Mouse (Mus musculus): Measurements from ENCODE around the gene Tex19.1. TPM values are rescaled to one million over a fixed set of nuclear protein-coding genes. Genes with fewer than 3 reads are reported as not detected.
A peak's percentile ranks its signal among the peaks of the same experiment; 100 is the strongest.

Tex19.1 gene
- total RNA-seq, 2 experiments from 2014 or later: not detected

GRCm38 (mm10) chr11:121137682-121138081 is 8.3 kb upstream of the Tex19.1 start:
- no peak for ATAC-seq (replicated peaks; ENCODE audit: low FRiP score, low TSS enrichment, poor library complexity, severe bottlenecking)

- peak; percentile 34; the same call in 1 of the 2 replicates for ATAC-seq (replicated peaks; ENCODE audit: low FRiP score, low TSS enrichment, poor library complexity, severe bottlenecking)
Observed at GRCm38 (mm10) chr11:121138732-121139131, 7.2 kb upstream of the Tex19.1 start.

- ATAC-seq (replicated peaks; ENCODE audit: low FRiP score, low TSS enrichment, poor library complexity, severe bottlenecking): no peak
Observed at GRCm38 (mm10) chr11:121143325-121144015, 2.5 kb upstream of the Tex19.1 start.

DNA sequence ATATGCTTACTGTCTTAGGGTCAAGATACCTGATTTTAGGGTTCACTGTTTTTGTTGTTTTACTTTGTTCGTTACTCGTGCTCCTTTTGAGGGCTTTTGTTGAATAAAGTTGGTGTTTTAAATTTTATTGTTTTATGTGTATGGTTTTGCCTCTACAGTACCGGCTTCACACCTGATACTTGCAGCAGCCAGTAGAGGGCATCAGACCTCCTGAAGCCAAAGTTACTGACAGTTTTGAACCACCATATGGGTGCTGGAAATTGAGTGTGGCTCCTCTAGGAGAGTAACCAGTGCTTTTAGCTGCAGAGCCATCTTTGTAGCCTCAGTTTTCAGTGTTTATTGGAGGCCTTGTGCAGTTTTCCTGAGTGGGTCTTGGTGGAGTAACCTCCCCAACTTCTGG is 2.2 kb downstream of the Tex19.1 start:
- peak; percentile 45; the same call in 1 of the 2 replicates for ATAC-seq (replicated peaks; ENCODE audit: low FRiP score, low TSS enrichment, poor library complexity, severe bottlenecking)

GRCm38 (mm10) chr11:121154203-121154602 is 8.3 kb downstream of the Tex19.1 start:
- no peak for ATAC-seq (replicated peaks; ENCODE audit: low FRiP score, low TSS enrichment, poor library complexity, severe bottlenecking)

GRCm38 (mm10) chr11:121156411-121156891 is 10.5 kb downstream of the Tex19.1 start:
- ATAC-seq (replicated peaks; ENCODE audit: low FRiP score, low TSS enrichment, poor library complexity, severe bottlenecking): no peak

DNA sequence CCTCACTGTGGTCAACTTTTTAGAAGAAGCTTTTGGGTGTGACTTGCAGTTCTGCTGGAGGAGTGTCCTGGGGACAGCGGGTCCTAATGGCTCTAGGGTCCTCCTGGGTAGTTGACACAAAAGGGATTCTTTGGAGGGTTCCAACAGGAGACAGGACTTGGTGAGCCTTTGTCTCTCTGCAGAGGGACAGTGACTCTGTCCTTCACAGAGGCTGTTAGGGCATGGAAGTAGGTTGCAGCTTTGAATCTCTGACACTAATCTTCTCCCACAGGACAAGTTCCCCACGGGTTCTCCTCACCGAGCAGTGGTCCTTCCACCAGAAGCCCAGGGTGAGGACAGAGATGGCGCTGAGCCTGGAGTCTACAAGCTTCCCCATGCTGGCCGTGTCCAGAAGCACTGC is 14.0 kb downstream of the Tex19.1 start, which contains the start of gene Uts2r:
Uts2r (plus strand) TSS at position 301 of the 400 bp plus-strand sequence.
- no peak for ATAC-seq (replicated peaks; ENCODE audit: low FRiP score, low TSS enrichment, poor library complexity, severe bottlenecking)

GRCm38 (mm10) chr11:121160636-121161346 is 14.8 kb downstream of the Tex19.1 start:
- no peak for ATAC-seq (replicated peaks; ENCODE audit: low FRiP score, low TSS enrichment, poor library complexity, severe bottlenecking)

GRCm38 (mm10) chr11:121163751-121164150 is 17.8 kb downstream of the Tex19.1 start:
- ATAC-seq (replicated peaks; ENCODE audit: low FRiP score, low TSS enrichment, poor library complexity, severe bottlenecking): no peak

DNA sequence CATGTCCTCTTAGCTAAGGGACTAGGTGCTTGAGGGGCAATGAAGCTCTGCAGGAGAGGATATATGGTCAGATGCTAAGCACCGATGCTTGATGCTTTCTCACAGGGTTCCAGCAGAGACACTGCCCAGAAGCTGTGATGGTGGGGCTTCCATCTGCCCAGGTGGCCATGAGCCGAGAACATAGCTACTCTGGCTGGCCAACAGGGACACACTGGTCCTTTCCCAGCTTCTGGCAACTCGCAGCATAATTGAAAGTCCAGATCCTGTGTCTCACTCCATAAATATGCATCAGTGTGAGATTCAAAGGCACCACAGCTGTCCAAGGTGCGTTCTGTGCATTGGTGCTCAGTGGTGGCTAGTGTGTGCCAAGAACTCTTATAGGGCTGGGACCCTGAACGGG is 27.3 kb downstream of the Tex19.1 start:
- ATAC-seq (replicated peaks; ENCODE audit: low FRiP score, low TSS enrichment, poor library complexity, severe bottlenecking): no peak

GRCm38 (mm10) chr11:121174234-121174633 is 28.3 kb downstream of the Tex19.1 start:
- ATAC-seq (replicated peaks; ENCODE audit: low FRiP score, low TSS enrichment, poor library complexity, severe bottlenecking): no peak

DNA sequence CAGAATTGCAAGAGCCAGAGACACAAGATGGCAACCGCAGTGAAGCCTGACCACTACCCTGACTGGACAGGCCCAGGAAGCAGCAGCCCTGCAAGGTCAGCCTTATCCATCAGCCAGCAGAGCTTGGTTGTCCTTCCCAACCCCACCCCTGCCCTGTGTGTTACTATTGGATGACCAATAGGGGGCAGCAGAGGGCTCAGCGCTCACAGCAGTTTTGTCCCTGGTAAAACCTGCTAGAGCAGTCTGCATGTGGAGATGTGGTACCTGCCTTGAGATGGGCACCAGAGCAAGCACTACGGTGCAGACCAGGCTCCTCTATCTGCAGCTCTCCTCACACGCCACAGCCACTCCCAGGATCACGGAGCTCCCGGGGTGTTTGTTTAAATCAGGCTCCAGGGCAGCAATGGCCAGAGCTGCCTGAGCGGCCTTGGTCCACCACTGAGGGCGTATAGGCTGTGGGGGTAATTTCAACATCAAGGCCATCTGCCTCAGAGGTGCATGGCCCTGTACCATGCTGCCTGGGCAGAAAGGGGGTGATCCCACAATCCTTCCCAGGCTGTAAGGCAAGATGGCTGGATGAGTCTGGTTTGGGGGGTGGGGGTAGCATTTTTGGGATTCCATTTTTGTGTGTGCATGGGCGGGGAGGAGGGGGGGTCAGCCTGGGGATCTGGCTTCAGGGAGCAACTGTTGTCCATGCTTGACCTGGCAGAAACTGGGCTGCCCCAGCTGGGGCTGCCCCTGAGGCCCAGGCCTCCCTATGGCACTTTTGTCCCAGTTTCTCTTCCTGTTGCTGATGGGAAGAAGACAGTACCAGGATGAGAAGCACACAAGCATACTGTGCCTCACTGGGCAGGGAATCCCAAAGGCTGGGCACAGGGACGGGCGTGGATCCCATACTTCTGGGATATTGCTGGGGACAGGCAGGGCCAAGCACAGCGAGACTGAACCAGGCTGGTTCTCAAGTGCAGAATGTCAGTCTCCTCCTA is 30.6 kb downstream of the Tex19.1 start:
- peak; percentile 77 for ATAC-seq (replicated peaks; ENCODE audit: low FRiP score, low TSS enrichment, poor library complexity, severe bottlenecking)

DNA sequence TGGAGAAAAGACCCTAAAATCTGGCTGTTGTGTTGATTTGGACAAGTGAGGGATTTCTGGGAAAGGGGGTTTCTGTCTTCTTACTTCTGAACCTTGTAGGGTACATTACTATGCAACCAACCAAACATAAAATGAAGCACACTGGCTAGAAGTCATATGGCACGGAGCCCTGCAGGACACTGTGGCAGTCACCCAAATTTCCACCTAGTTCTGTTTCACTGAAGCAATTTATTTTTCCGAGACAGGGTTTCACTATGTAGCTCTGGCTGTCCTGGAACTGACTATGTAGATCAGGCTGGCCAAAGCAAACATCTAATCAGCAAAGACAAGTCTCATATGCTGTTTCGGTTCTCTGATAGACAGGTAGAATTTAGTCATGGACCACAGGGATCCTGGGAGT is 43.7 kb downstream of the Tex19.1 start:
- no peak for ATAC-seq (replicated peaks; ENCODE audit: low FRiP score, low TSS enrichment, poor library complexity, severe bottlenecking)

- peak; percentile 52 for ATAC-seq (replicated peaks; ENCODE audit: low FRiP score, low TSS enrichment, poor library complexity, severe bottlenecking)
Observed at GRCm38 (mm10) chr11:121192742-121193141, 46.8 kb downstream of the Tex19.1 start.

GRCm38 (mm10) chr11:121193415-121193814 is 47.5 kb downstream of the Tex19.1 start:
- no peak for ATAC-seq (replicated peaks; ENCODE audit: low FRiP score, low TSS enrichment, poor library complexity, severe bottlenecking)

Other genes with a start within 250 kb of the Tex19.1 start
- gene Ccdc57, start 213.3 kb upstream of the Tex19.1 start, total RNA-seq (2014; fragmentation: Nextera tagmentation): 9.0 and 14.0 TPM in 2 replicates
- gene Ccdc57, start 213.3 kb upstream of the Tex19.1 start, total RNA-seq (2017): 6.4 and 6.8 TPM in 2 replicates
- 0.15 and 1.9 TPM in 2 replicates for gene Slc16a3, start 197.7 kb upstream of the Tex19.1 start, total RNA-seq (2014; fragmentation: Nextera tagmentation)
- 2.1 and 3.2 TPM in 2 replicates for gene Slc16a3, start 197.7 kb upstream of the Tex19.1 start, total RNA-seq (2017)
- 64.0 and 86.0 TPM in 2 replicates for gene Csnk1d, start 154.8 kb upstream of the Tex19.1 start, total RNA-seq (2014; fragmentation: Nextera tagmentation)
- 109 and 132 TPM in 2 replicates for gene Csnk1d, start 154.8 kb upstream of the Tex19.1 start, total RNA-seq (2017)
- 16.6 TPM in 2 replicates for gene Cd7, start 106.7 kb upstream of the Tex19.1 start, total RNA-seq (2014; fragmentation: Nextera tagmentation)
- 1.2 and 6.7 TPM in 2 replicates for gene Cd7, start 106.7 kb upstream of the Tex19.1 start, total RNA-seq (2017)
- not detected in 2 replicates for gene Sectm1b, start 82.6 kb upstream of the Tex19.1 start, total RNA-seq (2014; fragmentation: Nextera tagmentation)
- gene Sectm1b, start 82.6 kb upstream of the Tex19.1 start, total RNA-seq (2017): not detected in 2 replicates
- not detected in 2 replicates for gene Sectm1a, start 64.9 kb upstream of the Tex19.1 start, total RNA-seq (2014; fragmentation: Nextera tagmentation)
- not detected in 2 replicates for gene Sectm1a, start 64.9 kb upstream of the Tex19.1 start, total RNA-seq (2017)
- gene Tex19.2, start 27.5 kb upstream of the Tex19.1 start, total RNA-seq (2014; fragmentation: Nextera tagmentation): not detected in 2 replicates
- not detected in 2 replicates for gene Tex19.2, start 27.5 kb upstream of the Tex19.1 start, total RNA-seq (2017)
- not detected in 2 replicates for gene Uts2r, start 14.1 kb downstream of the Tex19.1 start, total RNA-seq (2014; fragmentation: Nextera tagmentation)
- not detected in 2 replicates for gene Uts2r, start 14.1 kb downstream of the Tex19.1 start, total RNA-seq (2017)
- gene Hexdc, start 58.3 kb downstream of the Tex19.1 start, total RNA-seq (2014; fragmentation: Nextera tagmentation): 7.2 and 7.7 TPM in 2 replicates
- 4.5 and 6.0 TPM in 2 replicates for gene Hexdc, start 58.3 kb downstream of the Tex19.1 start, total RNA-seq (2017)
- gene Ogfod3, start 58.6 kb downstream of the Tex19.1 start, total RNA-seq (2014; fragmentation: Nextera tagmentation): 7.8 and 16.0 TPM in 2 replicates
- gene Ogfod3, start 58.6 kb downstream of the Tex19.1 start, total RNA-seq (2017): 8.2 and 13.5 TPM in 2 replicates
- gene Cybc1, start 83.2 kb downstream of the Tex19.1 start, total RNA-seq (2014; fragmentation: Nextera tagmentation): 30.0 and 42.6 TPM in 2 replicates
- 18.2 and 27.2 TPM in 2 replicates for gene Cybc1, start 83.2 kb downstream of the Tex19.1 start, total RNA-seq (2017)
- 46.0 and 51.1 TPM in 2 replicates for gene Narf, start 91.1 kb downstream of the Tex19.1 start, total RNA-seq (2014; fragmentation: Nextera tagmentation)
- 43.7 and 63.3 TPM in 2 replicates for gene Narf, start 91.1 kb downstream of the Tex19.1 start, total RNA-seq (2017)
- 40.4 and 62.7 TPM in 2 replicates for gene Foxk2, start 113.8 kb downstream of the Tex19.1 start, total RNA-seq (2014; fragmentation: Nextera tagmentation)
- gene Foxk2, start 113.8 kb downstream of the Tex19.1 start, total RNA-seq (2017): 21.3 and 27.3 TPM in 2 replicates
- 34.6 and 37.4 TPM in 2 replicates for gene Wdr45b, start 208.3 kb downstream of the Tex19.1 start, total RNA-seq (2014; fragmentation: Nextera tagmentation)
- 33.6 and 41.1 TPM in 2 replicates for gene Wdr45b, start 208.3 kb downstream of the Tex19.1 start, total RNA-seq (2017)
- 2.2 TPM in 1 of 2 replicates, not detected in the other for gene Rab40b, start 242.1 kb downstream of the Tex19.1 start, total RNA-seq (2014; fragmentation: Nextera tagmentation)
- 0.19 and 1.4 TPM in 2 replicates for gene Rab40b, start 242.1 kb downstream of the Tex19.1 start, total RNA-seq (2017)